Mouse (Mus musculus) hindbrain, embryonic 10.5 days (tissue): ENCODE measurements around the gene Astl. TPM values are rescaled to one million over a fixed set of nuclear protein-coding genes. Genes with fewer than 3 reads are reported as not detected.

Source experiments
- DNase-seq: peaks from one replicate; pipeline ENCODE4 v3.0.0-alpha.2; 2017; ENCODE audit warnings: low spot score
- H3K27ac ChIP-seq: fragments of 300-500 bp; sonication (generic); 2 replicates; pipeline ENCODE4 v1.5.1; 2016; ENCODE audit warnings: mild to moderate bottlenecking, moderate library complexity
- H3K27me3 ChIP-seq: fragments of 300-500 bp; sonication (generic); 2 replicates; pipeline ENCODE4 v1.6.1; 2016; ENCODE audit warnings: mild to moderate bottlenecking; ENCODE audit not compliant: poor library complexity, insufficient read depth, severe bottlenecking
- H3K36me3 ChIP-seq: fragments of 300-500 bp; sonication (generic); 2 replicates; pipeline ENCODE4 v1.6.1; 2016; ENCODE audit warnings: mild to moderate bottlenecking, moderate library complexity
- H3K4me1 ChIP-seq: fragments of 300-500 bp; sonication (generic); replicated peaks from 2 replicates; pipeline ENCODE4 v1.6.1; 2016; ENCODE audit warnings: mild to moderate bottlenecking
- H3K4me3 ChIP-seq: fragments of 300-500 bp; sonication (generic); 2 replicates; pipeline ENCODE4 v1.5.1; 2016; ENCODE audit warnings: mild to moderate bottlenecking, moderate library complexity
- H3K9me3 ChIP-seq: fragments of 300-500 bp; sonication (generic); 2 replicates; pipeline ENCODE4 v1.6.1; 2016; ENCODE audit warnings: mild to moderate bottlenecking, moderate library complexity
- WGBS: fragments of 180-500 bp; shearing (Covaris S2); methylation state at CpG from one replicate; pipeline ENCODE4 v1.1.7; 2016; 5-methylcytosine and 5-hydroxymethylcytosine counted together
- polyA plus RNA-seq: library from polyadenylated mRNA; unstranded; fragments of >200 nt; fragmentation: Nextera tagmentation; extraction: Ambion mirVana; gene quantifications from 2 replicates; pipeline ENCODE4 v1.2.1, GENCODE M21; 2016

The Astl gene
- polyA plus RNA-seq, 1 experiment from 2014 or later, result not detected

GRCm38 (mm10) chr2:127311193-127311592, 27.2 kb upstream of the Astl start:
- 83% methylated on average over 1 of the region's 1 CpGs for whole genome bisulfite sequencing
- Histone ChIP-seq H3K4me3 (no peak overlapping the region), H3K27me3 (no peaks in the 10 kb centered on the region), H3K27ac (no peak overlapping the region), H3K9me3 (no peaks in the 10 kb centered on the region), H3K36me3 (no peaks in the 10 kb centered on the region), H3K4me1 (peaks cover 10% of the 10 kb centered on the region; the same call in 1 of the 2 replicates)
- no peak for DNase-seq

GRCm38 (mm10) chr2:127312801-127313200, 25.6 kb upstream of the Astl start:
- no peaks in the 10 kb centered on the region for H3K9me3 ChIP-seq
- no peak overlapping the region for H3K27ac ChIP-seq
- DNase-seq, result no peak
- no peaks in the 10 kb centered on the region for H3K36me3 ChIP-seq
- no peaks in the 10 kb centered on the region for H3K27me3 ChIP-seq
- peaks cover 10% of the 10 kb centered on the region; the same call in 1 of the 2 replicates for H3K4me1 ChIP-seq
- 93% methylated on average over 4 of the region's 4 CpGs for WGBS
- H3K4me3 ChIP-seq, result no peak overlapping the region

GRCm38 (mm10) chr2:127313878-127314277, 24.6 kb upstream of the Astl start:
- no peaks in the 10 kb centered on the region for H3K27me3 ChIP-seq

GRCm38 (mm10) chr2:127314467-127315154, 23.8 kb upstream of the Astl start:
- 80% methylated on average over 6 of the region's 6 CpGs for WGBS
- no peak for DNase-seq
- peak overlapping the region; percentile 50; the same call in 1 of the 2 replicates for H3K27ac ChIP-seq

More at GRCm38 (mm10) chr2:127313878-127314277, 24.6 kb upstream of the Astl start:
- peaks cover 10% of the 10 kb centered on the region; the same call in 1 of the 2 replicates for H3K4me1 ChIP-seq
- WGBS, result 46% methylated on average over 4 of the region's 4 CpGs
- H3K9me3 ChIP-seq, result no peaks in the 10 kb centered on the region
- no peak for DNase-seq
- no peaks in the 10 kb centered on the region for H3K36me3 ChIP-seq
- H3K4me3 ChIP-seq, result no peak overlapping the region
- H3K27ac ChIP-seq, result peak overlapping the region; percentile 50; the same call in 1 of the 2 replicates

GRCm38 (mm10) chr2:127315155-127315470, 23.3 kb upstream of the Astl start:
- H3K27me3 ChIP-seq, result no peaks in the 10 kb centered on the region
- no peaks in the 10 kb centered on the region for H3K36me3 ChIP-seq
- DNase-seq, result no peak
- no peak overlapping the region for H3K4me3 ChIP-seq
- 78% methylated on average over 1 of the region's 1 CpGs for WGBS
- H3K9me3 ChIP-seq, result no peaks in the 10 kb centered on the region
- peaks cover 10% of the 10 kb centered on the region; the same call in 1 of the 2 replicates for H3K4me1 ChIP-seq
- H3K27ac ChIP-seq, result no peak overlapping the region

More at GRCm38 (mm10) chr2:127314467-127315154, 23.8 kb upstream of the Astl start:
- Histone ChIP-seq H3K27me3 (no peaks in the 10 kb centered on the region), H3K4me1 (peaks cover 10% of the 10 kb centered on the region; the same call in 1 of the 2 replicates), H3K4me3 (no peak overlapping the region), H3K9me3 (no peaks in the 10 kb centered on the region), H3K36me3 (no peaks in the 10 kb centered on the region)

DNA sequence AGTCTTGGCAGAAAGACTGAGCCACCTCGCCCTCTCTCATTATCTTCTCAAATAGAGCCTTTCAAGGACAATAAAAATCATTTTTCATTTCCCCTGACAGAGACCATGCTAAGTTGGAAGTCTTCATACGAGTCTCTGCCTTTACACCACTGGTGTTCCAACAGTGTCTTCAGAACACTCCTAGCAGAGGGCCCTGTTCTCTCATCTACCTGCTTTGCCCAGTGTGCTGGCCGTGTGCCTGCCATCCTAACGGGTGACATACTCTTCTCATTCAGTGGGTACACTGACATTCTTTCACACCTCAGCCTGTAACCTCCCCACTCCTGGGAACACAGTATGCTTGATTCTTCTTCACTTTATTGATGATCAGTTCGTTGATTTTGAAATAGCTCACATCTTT, 22.0 kb upstream of the Astl start:
- Histone ChIP-seq H3K4me3 (no peak overlapping the region), H3K36me3 (no peaks in the 10 kb centered on the region), H3K9me3 (no peaks in the 10 kb centered on the region), H3K4me1 (peaks cover 10% of the 10 kb centered on the region; the same call in 1 of the 2 replicates), H3K27me3 (no peaks in the 10 kb centered on the region), H3K27ac (no peak overlapping the region)
- no peak for DNase-seq
- 82% methylated on average over 5 of the region's 5 CpGs for WGBS

DNA sequence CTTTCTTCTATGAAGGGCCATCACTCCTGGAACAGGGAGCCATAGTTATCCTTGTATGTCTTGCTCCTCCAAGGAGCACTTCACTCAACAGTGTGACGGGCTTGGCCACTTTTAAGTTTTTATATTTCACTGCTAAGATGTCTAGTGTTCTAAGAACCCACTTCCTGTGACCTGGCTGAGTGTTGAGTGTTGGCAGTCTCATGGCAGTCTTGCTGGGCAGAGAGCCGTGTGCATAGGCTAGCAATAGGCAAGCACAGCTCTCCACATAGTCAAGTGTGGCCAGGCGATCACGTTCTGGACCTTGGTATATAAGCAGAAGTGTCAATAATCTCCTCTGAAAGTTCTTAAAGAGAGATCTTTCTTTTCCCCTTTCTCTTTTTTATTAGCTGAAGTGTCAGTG, 20.3 kb upstream of the Astl start:
- no peak overlapping the region for H3K4me3 ChIP-seq
- WGBS, result 88% methylated on average over 4 of the region's 4 CpGs
- no peak overlapping the region for H3K27ac ChIP-seq
- H3K9me3 ChIP-seq, result no peaks in the 10 kb centered on the region
- H3K27me3 ChIP-seq, result no peaks in the 10 kb centered on the region
- DNase-seq, result no peak
- peaks cover 13% of the 10 kb centered on the region for H3K4me1 ChIP-seq
- H3K36me3 ChIP-seq, result no peaks in the 10 kb centered on the region

DNA sequence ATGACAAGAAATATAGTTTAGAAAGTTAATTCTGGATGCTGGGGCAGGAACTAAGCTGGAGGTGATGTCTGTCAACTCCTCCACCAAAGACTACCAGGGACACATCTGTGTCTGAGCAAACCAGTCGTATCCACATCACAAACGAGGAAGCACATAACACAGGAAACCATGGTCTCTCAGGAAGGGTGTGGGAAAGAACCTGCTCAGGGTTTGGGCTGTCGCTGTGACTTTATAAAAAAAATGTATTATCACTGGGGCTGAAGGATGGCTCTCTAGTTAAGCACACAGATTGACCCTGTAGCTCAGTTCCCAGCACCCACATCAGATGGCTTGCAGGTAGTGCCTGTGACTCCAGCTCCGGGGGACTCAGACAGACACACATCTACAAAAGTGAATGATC, 19.4 kb upstream of the Astl start:
- H3K36me3 ChIP-seq, result no peaks in the 10 kb centered on the region
- no peak overlapping the region for H3K4me3 ChIP-seq
- DNase-seq, result no peak
- H3K27ac ChIP-seq, result no peak overlapping the region
- H3K9me3 ChIP-seq, result no peaks in the 10 kb centered on the region
- 80% methylated on average over 4 of the region's 4 CpGs for WGBS
- no peaks in the 10 kb centered on the region for H3K27me3 ChIP-seq
- H3K4me1 ChIP-seq, result peaks cover 21% of the 10 kb centered on the region

GRCm38 (mm10) chr2:127322671-127323285, 15.7 kb upstream of the Astl start:
- Histone ChIP-seq H3K4me1 (peaks cover 13% of the 10 kb centered on the region), H3K9me3 (no peaks in the 10 kb centered on the region), H3K36me3 (no peaks in the 10 kb centered on the region), H3K27me3 (no peaks in the 10 kb centered on the region), H3K27ac (no peak overlapping the region), H3K4me3 (no peak overlapping the region)
- DNase-seq, result no peak
- 77% methylated on average over 6 of the region's 6 CpGs for WGBS

DNA sequence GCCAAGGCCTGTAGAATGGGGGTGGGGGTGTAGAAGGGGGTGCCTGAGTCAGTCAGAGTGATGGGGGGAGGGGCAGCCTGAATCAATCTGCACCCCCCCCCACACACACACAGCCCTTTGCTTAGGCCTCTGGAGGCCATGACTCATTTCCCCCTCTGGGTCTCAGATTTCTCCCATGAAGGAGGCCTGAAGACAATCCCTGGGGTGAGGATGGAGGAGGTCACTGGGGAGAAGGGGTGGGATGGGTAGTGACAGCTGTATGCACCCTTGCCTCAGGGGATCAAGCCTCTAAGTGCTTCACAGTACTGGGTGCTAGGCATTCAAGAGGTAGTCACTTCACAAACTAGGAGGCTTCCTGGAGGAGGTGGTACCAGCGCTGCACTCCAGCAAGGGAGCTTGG, 14.8 kb upstream of the Astl start:
- Histone ChIP-seq H3K36me3 (no peaks in the 10 kb centered on the region), H3K27me3 (no peaks in the 10 kb centered on the region; the same call in 1 of the 2 replicates), H3K9me3 (no peaks in the 10 kb centered on the region), H3K4me1 (peaks cover 15% of the 10 kb centered on the region), H3K27ac (no peak overlapping the region), H3K4me3 (no peak overlapping the region)
- WGBS, result 85% methylated on average over 1 of the region's 1 CpGs
- DNase-seq, result no peak

- Histone ChIP-seq H3K27me3 (no peaks in the 10 kb centered on the region; the same call in 1 of the 2 replicates), H3K36me3 (no peaks in the 10 kb centered on the region), H3K27ac (no peak overlapping the region), H3K9me3 (no peaks in the 10 kb centered on the region), H3K4me1 (peaks cover 15% of the 10 kb centered on the region), H3K4me3 (no peak overlapping the region)
- WGBS, result 75% methylated on average over 7 of the region's 7 CpGs
- DNase-seq, result no peak
These were observed 14.0 kb upstream of the Astl start for GRCm38 (mm10) chr2:127324456-127324855.

- DNase-seq, result no peak
- H3K36me3 ChIP-seq, result no peaks in the 10 kb centered on the region
- WGBS, result 75% methylated on average over 12 of the region's 12 CpGs
- peaks cover 13% of the 10 kb centered on the region for H3K4me1 ChIP-seq
- no peaks in the 10 kb centered on the region for H3K9me3 ChIP-seq
- 0 out of 2 replicates have a peak overlapping the region, but pooled peaks have one; percentile 36 for H3K27ac ChIP-seq
- peaks cover 2% of the 10 kb centered on the region for H3K27me3 ChIP-seq
- no peak overlapping the region for H3K4me3 ChIP-seq
These were observed 10.2 kb upstream of the Astl start for GRCm38 (mm10) chr2:127328090-127328851.
